Mouse (Mus musculus) telencephalon, adult 2 months (tissue): ENCODE data around the gene Itga3.

Experiments used
- DNase-seq: peaks from one replicate; pipeline ENCODE4 v3.0.0-alpha.2; 2011; ENCODE audit warnings: low read depth, low spot score

Itga3 gene

GRCm38 (mm10) chr11:95004937-95005198, 71.7 kb downstream of the Itga3 start:
- DNase-seq: no peak

- DNase-seq: no peak
Measured at GRCm38 (mm10) chr11:95004136-95004936, 72.3 kb downstream of the Itga3 start.

GRCm38 (mm10) chr11:95002705-95003104, 73.9 kb downstream of the Itga3 start:
- no peak for DNase-seq

DNA sequence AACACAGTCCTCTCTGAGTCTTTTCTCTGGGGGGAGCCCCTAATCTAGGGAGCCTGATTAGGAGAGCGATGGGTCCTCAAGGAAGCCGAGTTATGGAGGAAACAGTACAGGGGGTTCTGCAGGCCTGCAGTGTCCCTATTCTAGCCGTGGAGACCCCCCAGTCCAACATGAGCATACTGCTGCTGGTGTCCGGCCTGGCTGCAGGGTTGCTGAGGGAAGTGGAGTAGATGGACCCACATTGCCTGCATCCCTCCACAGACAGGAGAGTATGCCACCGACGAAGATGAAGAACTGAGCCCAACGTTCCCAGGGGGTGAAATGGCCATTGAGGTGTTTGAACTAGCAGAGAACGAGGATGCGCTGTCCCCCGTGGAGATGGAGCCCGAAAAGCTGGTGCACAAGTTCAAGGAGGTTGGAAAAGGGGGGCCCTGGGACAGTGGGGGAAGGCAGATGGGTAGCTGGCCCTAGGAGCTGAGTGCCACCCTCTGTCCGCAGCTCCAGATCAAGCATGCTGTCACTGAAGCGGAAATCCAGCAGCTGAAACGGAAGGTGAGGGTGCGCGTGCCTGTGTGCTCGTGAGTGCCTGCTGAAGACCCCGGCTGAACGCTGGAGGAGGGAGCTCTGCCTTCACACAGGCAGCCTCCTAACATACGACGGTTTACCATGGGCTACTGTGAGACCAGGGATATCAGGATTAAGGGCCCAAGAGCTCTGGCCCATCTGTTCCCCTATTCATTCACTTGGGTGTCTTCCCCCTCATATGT, 74.8 kb downstream of the Itga3 start:
- no peak for DNase-seq

GRCm38 (mm10) chr11:95001058-95001457, 75.5 kb downstream of the Itga3 start:
- DNase-seq: no peak

- DNase-seq: no peak
Measured at GRCm38 (mm10) chr11:95000548-95000947, 76.1 kb downstream of the Itga3 start.

- no peak for DNase-seq
Measured at GRCm38 (mm10) chr11:95000128-95000527, 76.5 kb downstream of the Itga3 start.

GRCm38 (mm10) chr11:94998041-94998531, 78.5 kb downstream of the Itga3 start:
- DNase-seq: no peak

DNA sequence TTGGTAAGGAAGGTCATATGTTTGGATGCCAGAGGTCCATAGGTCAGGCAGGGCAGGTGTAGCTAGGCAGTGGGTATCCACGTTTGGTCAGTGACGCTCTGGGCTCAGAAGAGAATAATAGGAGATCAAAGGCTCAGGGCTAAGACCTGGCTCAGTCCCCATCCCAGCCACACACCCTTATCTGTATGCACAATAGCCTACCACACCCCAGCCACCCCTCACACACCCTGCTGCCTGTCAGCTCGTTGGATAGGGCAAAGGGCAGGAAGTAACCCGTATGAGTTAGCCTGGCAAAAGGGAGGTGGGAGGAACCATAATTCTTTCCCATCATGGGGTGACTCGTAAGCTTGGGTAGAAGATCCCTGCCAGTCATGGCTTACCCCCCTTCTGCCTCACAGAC, 79.0 kb downstream of the Itga3 start:
- DNase-seq: no peak

GRCm38 (mm10) chr11:94996984-94997383, 79.6 kb downstream of the Itga3 start:
- DNase-seq: no peak

DNA sequence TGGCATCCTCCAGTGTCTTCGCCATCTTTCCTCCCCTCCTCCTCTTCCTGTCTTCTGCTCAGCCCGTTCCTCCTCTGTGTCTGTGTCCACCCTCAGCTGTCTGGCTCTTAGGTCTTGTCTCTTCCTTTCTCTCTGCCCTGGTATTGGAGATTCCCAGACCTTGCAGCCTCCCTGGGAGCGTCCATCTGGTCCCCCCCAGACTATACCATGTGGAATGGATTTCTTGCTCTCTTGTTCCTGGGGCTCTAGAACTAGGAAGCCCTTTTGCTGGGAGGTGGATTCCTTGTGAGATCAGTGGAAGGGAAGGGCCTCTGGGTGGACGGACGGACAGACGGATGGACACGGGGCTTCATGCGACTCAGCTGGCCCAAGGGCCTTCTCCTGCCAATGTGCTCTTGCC, 80.5 kb downstream of the Itga3 start:
- no peak for DNase-seq

- no peak for DNase-seq
Measured at GRCm38 (mm10) chr11:94994947-94995772, 81.4 kb downstream of the Itga3 start.
